Mouse (Mus musculus) induced T-regulatory cell, adult 2 months (primary cell): ENCODE data around the gene Gemin8.

Experiments used
- DNase-seq: peaks from one replicate; pipeline ENCODE4 v3.0.0-alpha.2; 2012; ENCODE audit warnings: low read depth

Gene Gemin8

GRCm38 (mm10) chrX:166230515-166231267, 60.4 kb downstream of the Gemin8 start:
- no peak for DNase-seq

GRCm38 (mm10) chrX:166236131-166236530, 65.9 kb downstream of the Gemin8 start:
- no peak for DNase-seq

GRCm38 (mm10) chrX:166238831-166239460, 68.7 kb downstream of the Gemin8 start, which contains the start of gene Gpm6b:
Gene Gpm6b, plus strand, starts transcription at chrX:166238911.
- DNase-seq = peak; percentile 39

GRCm38 (mm10) chrX:166239520-166239919, 69.3 kb downstream of the Gemin8 start:
- no peak for DNase-seq
